Comparison of ENCODE assay signal across 10 mouse cellular contexts in the genomic region with DNA sequence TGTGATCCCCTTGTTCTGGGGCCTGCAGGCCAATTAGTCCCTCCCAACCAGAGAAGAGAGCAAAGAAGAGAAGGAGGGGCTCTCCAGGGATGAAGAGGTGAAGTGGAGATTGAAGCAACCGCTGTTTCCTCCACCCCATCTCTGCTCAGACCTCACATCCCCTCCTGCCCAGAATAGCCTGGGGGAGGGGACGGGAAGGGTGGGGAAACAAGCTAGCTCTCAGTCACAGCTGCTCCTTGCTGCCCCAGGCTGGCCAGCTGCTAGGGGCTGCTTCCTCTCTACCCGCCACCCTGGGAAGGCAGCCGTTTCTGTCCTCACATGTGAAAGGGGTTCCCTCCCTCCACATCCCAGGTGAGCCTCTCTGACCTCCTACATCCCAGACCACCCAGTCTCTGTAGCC.
DNase-seq lines count a peak whose midpoint lies in the region; ATAC-seq and TF ChIP-seq lines count a peak whose summit lies in the region.
"Had no signal": no experiment of that assay in that cellular context is flagged by ENCODE, and none has a peak within 500 bp of the region (broad histone marks: within the 10 kb centered on the region; RNA-seq: fewer than 3 reads in every experiment).

No protein-coding gene starts in this region.

- peak overlapping the region; percentile 62 for H3K27ac ChIP-seq in heart, embryonic 10.5 days
- no peak overlapping the region for H3K27ac ChIP-seq in neural tube, embryonic 12.5 days
- H3K27ac ChIP-seq in stomach, postnatal 0 days (replicated peaks), result no peak overlapping the region
- H3K27ac ChIP-seq: stomach, embryonic 15.5 days had no signal

- 0 out of 2 replicates have a peak, but pooled peaks cover 3% of the 10 kb centered on the region for H3K9me3 ChIP-seq in heart, embryonic 10.5 days
- H3K9me3 ChIP-seq in neural tube, embryonic 12.5 days, result no peaks in the 10 kb centered on the region
- peaks cover 15% of the 10 kb centered on the region for H3K9me3 ChIP-seq in megakaryocyte, embryonic 14.5 days
- H3K9me3 ChIP-seq in stomach, postnatal 0 days (ENCODE audit: control insufficient read depth, low read length), result no peaks in the 10 kb centered on the region
- H3K9me3 ChIP-seq: stomach, embryonic 15.5 days had no signal

- DNase-seq in heart, embryonic 10.5 days (ENCODE audit: low spot score), result no peak
- DNase-seq in heart, postnatal 14 days, result no peak
- DNase-seq in neural tube, embryonic 10.5 days (ENCODE audit: extremely low spot score, low spot score), result no peak
- no peak for DNase-seq in left cerebral cortex, postnatal 10 days (ENCODE audit: extremely low spot score in 1 of 2, low spot score in 2 of 2)
- DNase-seq in stomach, postnatal 0 days (ENCODE audit: low spot score), result no peak
- DNase-seq: heart, postnatal 10 days had no signal

- no peaks in the 10 kb centered on the region for H3K27me3 ChIP-seq in heart, embryonic 10.5 days (ENCODE audit: insufficient read depth, poor library complexity, severe bottlenecking)
- no peaks in the 10 kb centered on the region for H3K27me3 ChIP-seq in neural tube, embryonic 12.5 days (replicated peaks)
- H3K27me3 ChIP-seq in megakaryocyte, embryonic 14.5 days (replicated peaks), result peaks cover 35% of the 10 kb centered on the region
- H3K27me3 ChIP-seq in stomach, postnatal 0 days (ENCODE audit: control insufficient read depth, insufficient read depth, low read length), result no peaks in the 10 kb centered on the region
- H3K27me3 ChIP-seq: stomach, embryonic 15.5 days had no signal

- TF ChIP-seq CTCF in stomach, postnatal 0 days (IDR thresholded peaks at IDR 0.05; ENCODE audit: low read depth), result no peak

- TF ChIP-seq EP300 in stomach, postnatal 0 days (optimal IDR thresholded peaks at IDR 0.05), result no peak

- peaks cover 9% of the 10 kb centered on the region for H3K4me1 ChIP-seq in heart, embryonic 10.5 days
- H3K4me1 ChIP-seq in neural tube, embryonic 12.5 days, result no peaks in the 10 kb centered on the region
- H3K4me1 ChIP-seq in megakaryocyte, embryonic 14.5 days, result peaks cover 13% of the 10 kb centered on the region
- H3K4me1 ChIP-seq in stomach, postnatal 0 days (replicated peaks; ENCODE audit: control insufficient read depth, insufficient read depth), result no peaks in the 10 kb centered on the region

- 18% methylated on average over 4 of the region's 4 CpGs for WGBS in heart, embryonic 10.5 days
- 28% methylated on average over 4 of the region's 4 CpGs for WGBS in neural tube, embryonic 12.5 days
- WGBS in stomach, postnatal 0 days, result 37% methylated on average over 3 of the region's 4 CpGs

- no peak overlapping the region for H3K9ac ChIP-seq in neural tube, embryonic 12.5 days
- no peak overlapping the region for H3K9ac ChIP-seq in stomach, postnatal 0 days (ENCODE audit: low read length)
- H3K9ac ChIP-seq: stomach, embryonic 15.5 days had no signal

- ATAC-seq in neural tube, embryonic 12.5 days (ENCODE audit: low FRiP score, low read depth), result peak; percentile 41; the same call in 1 of the 2 replicates
- no peak for ATAC-seq in stomach, postnatal 0 days (ENCODE audit: low FRiP score, low TSS enrichment)
- no peak for ATAC-seq in erythroblast, adult 5-6 weeks (replicated peaks; ENCODE audit: low FRiP score, poor library complexity, severe bottlenecking)

- H3K4me2 ChIP-seq in neural tube, embryonic 12.5 days (replicated peaks), result no peak overlapping the region
- H3K4me2 ChIP-seq in stomach, postnatal 0 days (replicated peaks; ENCODE audit: low read depth), result no peak overlapping the region
- H3K4me2 ChIP-seq: stomach, embryonic 15.5 days had no signal

- H3K4me3 ChIP-seq in heart, embryonic 10.5 days, result no peak overlapping the region
- no peak overlapping the region for H3K4me3 ChIP-seq in neural tube, embryonic 12.5 days
- peak overlapping the region; percentile 28 for H3K4me3 ChIP-seq in megakaryocyte, embryonic 14.5 days (replicated peaks)
- no peak overlapping the region for H3K4me3 ChIP-seq in stomach, postnatal 0 days (ENCODE audit: low read depth, low read length)
- H3K4me3 ChIP-seq: stomach, embryonic 15.5 days had no signal

- H3K36me3 ChIP-seq in heart, embryonic 10.5 days, result no peaks in the 10 kb centered on the region
- no peaks in the 10 kb centered on the region for H3K36me3 ChIP-seq in neural tube, embryonic 12.5 days
- H3K36me3 ChIP-seq in megakaryocyte, embryonic 14.5 days (replicated peaks; ENCODE audit: low read length), result no peaks in the 10 kb centered on the region
- no peaks in the 10 kb centered on the region for H3K36me3 ChIP-seq in stomach, postnatal 0 days (ENCODE audit: control insufficient read depth, insufficient read depth, low read length)
- H3K36me3 ChIP-seq: stomach, embryonic 15.5 days had no signal

- intact Hi-C loops in heart, postnatal 14 days (cut with DNase I), result no loop called here
- intact Hi-C loops in left cerebral cortex, postnatal 10 days (cut with DNase I), result no loop called here
